ENCODE assay signal across 9 mouse cellular contexts in genomic region chr14:48083836-48084812, GRCm38 (mm10). TPM values are rescaled to one million over a fixed set of nuclear protein-coding genes. Genes with fewer than 3 reads are reported as not detected.
DNase-seq lines count a peak whose midpoint lies in the region; ATAC-seq lines count a peak whose summit lies in the region.
"Had no signal": no experiment of that assay in that cellular context is flagged by ENCODE, and none has a peak within 500 bp of the region (broad histone marks: within the 10 kb centered on the region; RNA-seq: fewer than 3 reads in every experiment).

No protein-coding gene starts in this region.

- no peaks in the 10 kb centered on the region for H3K9me3 ChIP-seq in kidney, embryonic 14.5 days (ENCODE audit: control insufficient read depth, low read length)
- no peaks in the 10 kb centered on the region for H3K9me3 ChIP-seq in hindbrain, embryonic 16.5 days (ENCODE audit: control insufficient read depth, low read length)
- H3K9me3 ChIP-seq in midbrain, embryonic 12.5 days = no peaks in the 10 kb centered on the region

- H3K4me3 ChIP-seq in kidney, embryonic 14.5 days (ENCODE audit: low read length) = no peak overlapping the region
- no peak overlapping the region for H3K4me3 ChIP-seq in hindbrain, embryonic 16.5 days (ENCODE audit: low read length)
- H3K4me3 ChIP-seq in midbrain, embryonic 12.5 days = no peak overlapping the region
- H3K4me3 ChIP-seq: erythroblast, embryonic 14.5 days had no signal

- H3K27me3 ChIP-seq in kidney, embryonic 14.5 days (ENCODE audit: control insufficient read depth, insufficient read depth, low read length) = no peaks in the 10 kb centered on the region
- no peaks in the 10 kb centered on the region for H3K27me3 ChIP-seq in hindbrain, embryonic 16.5 days (replicated peaks; ENCODE audit: control insufficient read depth, insufficient read depth, low read length)
- H3K27me3 ChIP-seq in midbrain, embryonic 12.5 days = peaks cover 4% of the 10 kb centered on the region; the same call in 1 of the 2 replicates

- H3K4me1 ChIP-seq in kidney, embryonic 14.5 days (ENCODE audit: control insufficient read depth, insufficient read depth, low read length) = 0 out of 2 replicates have a peak, but pooled peaks cover 2% of the 10 kb centered on the region
- H3K4me1 ChIP-seq in hindbrain, embryonic 16.5 days (ENCODE audit: control insufficient read depth, insufficient read depth, low read depth, low read length) = peaks cover 10% of the 10 kb centered on the region
- H3K4me1 ChIP-seq in midbrain, embryonic 12.5 days = peaks cover 9% of the 10 kb centered on the region; the same call in 1 of the 2 replicates

- ATAC-seq in kidney, embryonic 14.5 days (ENCODE audit: low FRiP score, low TSS enrichment) = no peak
- ATAC-seq in hindbrain, embryonic 16.5 days = peak; percentile 90
- ATAC-seq in midbrain, embryonic 12.5 days (ENCODE audit: low FRiP score, low read depth) = no peak

- peak; percentile 17 for DNase-seq in kidney, adult 11 months
- DNase-seq in cerebellum, adult 18-20 months = peak; percentile 22 to 31
- no peak for DNase-seq in natural killer cell, adult 2 months (ENCODE audit: low spot score in 2 of 2)
- DNase-seq in urinary bladder, adult 2 months (ENCODE audit: low spot score) = no peak
- no peak for DNase-seq in spleen, postnatal 10 days (ENCODE audit: low spot score in 2 of 2)

- H3K4me2 ChIP-seq in kidney, embryonic 14.5 days (replicated peaks; ENCODE audit: low read depth, low read length) = no peak overlapping the region
- peak overlapping the region; percentile 8; the same call in 1 of the 2 replicates for H3K4me2 ChIP-seq in hindbrain, embryonic 16.5 days (ENCODE audit: low read length)
- 0 out of 2 replicates have a peak overlapping the region, but pooled peaks have one; percentile 2 for H3K4me2 ChIP-seq in midbrain, embryonic 12.5 days (replicated peaks)

- H3K27ac ChIP-seq in kidney, embryonic 14.5 days (ENCODE audit: low read depth, low read length) = no peak overlapping the region
- H3K27ac ChIP-seq in hindbrain, embryonic 16.5 days (ENCODE audit: low read depth, low read length) = peak overlapping the region; percentile 48
- no peak overlapping the region for H3K27ac ChIP-seq in midbrain, embryonic 12.5 days (replicated peaks)

- H3K9ac ChIP-seq in kidney, embryonic 14.5 days (ENCODE audit: low read depth, low read length) = no peak overlapping the region
- H3K9ac ChIP-seq in hindbrain, embryonic 16.5 days (ENCODE audit: low read depth, low read length) = no peak overlapping the region
- H3K9ac ChIP-seq in midbrain, embryonic 12.5 days (replicated peaks) = no peak overlapping the region

- H3K36me3 ChIP-seq in kidney, embryonic 14.5 days (ENCODE audit: control insufficient read depth, insufficient read depth, low read length) = no peaks in the 10 kb centered on the region
- H3K36me3 ChIP-seq in hindbrain, embryonic 16.5 days (ENCODE audit: control insufficient read depth, insufficient read depth, low read length) = no peaks in the 10 kb centered on the region
- H3K36me3 ChIP-seq in midbrain, embryonic 12.5 days = no peaks in the 10 kb centered on the region

- WGBS in kidney, embryonic 14.5 days = 26% methylated on average over 14 of the region's 14 CpGs
- WGBS in hindbrain, embryonic 16.5 days = 22% methylated on average over 14 of the region's 14 CpGs
- WGBS in midbrain, embryonic 12.5 days = 38% methylated on average over 14 of the region's 14 CpGs

RNA-seq across cellular contexts. Expression of gene Peli2, which starts 36.5 kb away (rescaled TPM):
- 6.1 and 10.8 TPM in 2 replicates for polyA plus RNA-seq in kidney, embryonic 14.5 days (2014; fragmentation: Nextera tagmentation; extraction: Ambion mirVana)
- polyA plus RNA-seq in hindbrain, embryonic 16.5 days (2015; fragmentation: Nextera tagmentation; extraction: Ambion mirVana) = 8.0 and 8.7 TPM in 2 replicates
- polyA plus RNA-seq in midbrain, embryonic 12.5 days (2016; fragmentation: Nextera tagmentation; extraction: Ambion mirVana) = 15.1 and 15.9 TPM in 2 replicates
- polyA plus RNA-seq in urinary bladder, adult 2 months (2012; rRNA removed) = 25.0 and 36.3 TPM in 2 replicates
- polyA plus RNA-seq: erythroblast, embryonic 14.5 days had no signal

Comparison
In these comparisons a context has a peak if more than half of its experiments do, and no peak if none do; other contexts are left out.
1. DNase-seq: peak in kidney, adult 11 months (single experiment) and cerebellum, adult 18-20 months (2 of 2); none in natural killer cell, adult 2 months (0 of 2), urinary bladder, adult 2 months (single experiment) and spleen, postnatal 10 days (0 of 2).